Mouse (Mus musculus): Measurements from ENCODE around the gene Gsdmc3. TPM values are rescaled to one million over a fixed set of nuclear protein-coding genes. Genes with fewer than 3 reads are reported as not detected.
"Not testable (repeated sequence)": the region's sequence is repeated elsewhere in the genome, so short reads cannot be mapped to it uniquely, and the experiment has no call there.

Gsdmc3 gene
- not detected for total RNA-seq (2021)

DNA sequence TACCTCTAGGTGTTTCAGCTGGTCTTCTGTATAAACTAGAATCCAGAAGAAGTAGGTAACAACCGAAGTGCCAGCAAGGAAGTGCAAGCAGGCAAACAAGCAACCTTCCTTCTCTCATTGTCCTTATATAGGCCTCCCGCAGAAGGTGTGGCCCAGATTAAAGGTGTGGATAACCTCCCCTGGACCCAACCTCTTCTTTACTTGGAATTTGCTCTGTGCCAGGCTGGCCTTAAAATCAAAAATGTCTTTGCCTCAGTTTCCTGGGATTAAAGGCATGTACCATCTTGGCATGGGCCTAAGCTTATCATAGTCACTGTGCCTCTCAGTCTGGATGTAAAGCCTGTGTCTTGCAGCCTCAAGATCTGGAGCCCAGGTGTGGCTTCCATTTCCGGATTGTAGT, at the start of gene Gsdmc3:
Gsdmc3 (minus strand) TSS at position 101 of the 400 bp plus-strand sequence.
- DNase-seq; intact Hi-C loops (cut with DNase I): not testable (repeated sequence)

GRCm38 (mm10) chr15:63926201-63926600, 47.8 kb upstream of the Gsdmc3 start:
- intact Hi-C loops (cut with DNase I): no loop called here
- no peak for DNase-seq

GRCm38 (mm10) chr15:63924484-63924883, 46.1 kb upstream of the Gsdmc3 start:
- no peak for DNase-seq
- intact Hi-C loops (cut with DNase I): no loop called here

DNA sequence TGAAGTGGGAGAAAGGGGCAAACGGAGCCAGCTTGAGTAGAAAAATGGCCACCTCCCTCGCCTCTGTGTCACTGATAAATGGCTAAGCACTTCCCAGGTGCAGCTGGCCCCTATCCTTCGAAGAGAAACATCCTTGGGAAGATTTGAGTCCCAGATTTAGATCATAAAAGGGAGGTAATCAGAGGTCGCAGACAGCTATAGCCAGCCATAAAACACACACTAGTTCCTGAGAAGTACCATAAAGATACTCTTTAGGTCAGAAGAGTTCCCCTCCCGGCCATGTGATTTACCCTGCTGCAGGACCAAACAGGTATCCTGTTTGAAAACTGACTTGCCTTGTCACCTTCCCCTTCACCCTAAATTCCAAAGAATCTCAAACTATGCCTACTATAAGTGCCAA, 43.3 kb upstream of the Gsdmc3 start:
- DNase-seq; intact Hi-C loops (cut with DNase I): not testable (repeated sequence)

DNA sequence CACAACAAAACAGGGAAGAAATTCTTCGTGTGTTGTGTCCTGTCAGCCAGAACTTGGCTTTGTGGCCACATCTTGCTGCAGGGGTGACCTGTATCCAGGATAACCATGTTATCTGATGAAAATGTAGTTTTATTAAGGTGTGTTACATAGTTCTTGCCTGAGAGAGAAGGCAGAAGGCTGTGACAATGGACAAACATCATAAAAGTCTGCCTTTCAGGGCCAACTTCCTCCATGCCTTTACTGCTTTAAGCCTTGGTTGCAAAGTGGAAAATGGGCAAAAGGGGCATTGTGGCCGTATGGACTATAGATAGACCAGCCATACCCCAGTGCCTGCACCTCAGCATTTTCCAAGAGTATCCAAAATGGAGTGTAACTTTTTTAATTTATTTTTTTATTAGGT, 41.4 kb upstream of the Gsdmc3 start:
- DNase-seq; intact Hi-C loops (cut with DNase I): not testable (repeated sequence)

DNA sequence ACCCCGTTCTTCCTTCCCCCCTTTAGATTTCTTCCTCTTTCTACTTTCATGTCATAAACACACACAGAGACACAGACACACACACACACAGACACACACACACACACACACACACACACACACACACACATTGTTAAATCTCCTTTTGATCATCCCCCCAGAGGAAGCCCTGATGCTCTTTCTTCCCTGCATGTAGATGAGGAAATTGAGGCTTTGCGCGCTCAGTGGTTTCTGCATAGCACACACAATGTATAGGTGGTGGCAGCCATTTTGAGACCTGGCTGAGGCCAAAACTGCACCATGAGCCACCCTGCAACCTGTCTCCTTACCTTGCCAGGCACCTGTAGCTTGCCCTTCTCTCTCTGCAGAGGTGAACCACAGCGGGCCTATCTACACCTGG, 38.2 kb upstream of the Gsdmc3 start:
- DNase-seq; intact Hi-C loops (cut with DNase I): not testable (repeated sequence)

DNA sequence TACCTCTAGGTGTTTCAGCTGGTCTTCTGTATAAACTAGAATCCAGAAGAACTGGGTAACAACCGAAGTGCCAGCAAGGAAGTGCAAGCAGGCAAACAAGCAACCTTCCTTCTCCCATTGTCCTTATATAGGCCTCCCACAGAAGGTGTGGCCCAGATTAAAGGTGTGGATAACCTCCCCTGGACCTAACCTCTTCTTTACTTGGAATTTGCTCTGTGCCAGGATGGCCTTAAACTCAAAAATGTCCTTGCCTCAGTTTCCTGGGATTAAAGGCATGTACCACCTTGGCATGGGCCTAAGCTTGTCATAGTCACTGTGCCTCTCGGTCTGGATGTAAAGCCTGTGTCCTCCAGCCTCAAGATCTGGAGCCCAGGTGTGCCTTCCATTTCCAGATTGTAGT, 33.8 kb upstream of the Gsdmc3 start, which contains the start of gene Gsdmc4:
Gsdmc4 (minus strand) TSS at position 101 of the 400 bp plus-strand sequence.
- DNase-seq; intact Hi-C loops (cut with DNase I): not testable (repeated sequence)

- DNase-seq; intact Hi-C loops (cut with DNase I): not testable (repeated sequence)
Observed at GRCm38 (mm10) chr15:63909896-63910295, 31.5 kb upstream of the Gsdmc3 start.

DNA sequence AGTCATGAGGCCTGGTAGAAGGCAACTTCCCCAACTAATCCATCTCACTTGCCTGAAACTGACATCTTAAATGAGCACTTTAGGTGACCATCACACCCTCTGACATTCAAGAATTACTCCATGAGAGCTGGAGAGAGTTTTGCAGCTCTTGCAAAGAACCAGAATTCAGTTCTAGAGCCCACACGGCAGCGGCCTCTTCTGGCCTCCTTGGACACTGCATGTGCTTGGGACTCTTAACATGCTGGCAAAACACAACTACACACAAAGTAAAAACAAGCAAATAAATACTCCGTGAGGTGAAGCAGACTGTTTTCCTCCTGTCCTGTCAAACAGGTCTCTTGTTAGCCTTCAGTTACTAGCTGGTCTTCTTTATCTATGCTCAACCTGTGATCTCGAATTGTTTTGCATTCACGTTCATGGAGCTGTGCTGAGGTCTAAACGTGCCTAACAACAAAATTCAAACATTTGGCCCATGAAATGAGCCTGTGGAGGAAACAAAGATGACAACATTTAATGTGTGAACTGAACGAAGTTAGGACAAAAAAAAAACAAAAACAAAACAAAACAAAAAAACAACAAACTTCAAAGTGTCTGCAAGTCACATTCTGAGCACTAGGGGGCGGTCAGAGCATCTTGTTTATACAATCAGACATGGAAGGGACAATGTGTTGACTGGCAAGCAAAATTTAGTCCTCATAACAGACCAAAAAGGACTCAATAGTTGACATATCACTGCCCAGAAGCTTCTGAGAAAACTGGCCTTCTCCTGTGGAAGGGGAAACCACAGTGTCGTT, 17.4 kb upstream of the Gsdmc3 start:
- DNase-seq; intact Hi-C loops (cut with DNase I): not testable (repeated sequence)

GRCm38 (mm10) chr15:63888440-63888839, 10.1 kb upstream of the Gsdmc3 start:
- DNase-seq; intact Hi-C loops (cut with DNase I): not testable (repeated sequence)

GRCm38 (mm10) chr15:63887949-63888348, 9.6 kb upstream of the Gsdmc3 start:
- intact Hi-C loops (cut with DNase I); DNase-seq: not testable (repeated sequence)

DNA sequence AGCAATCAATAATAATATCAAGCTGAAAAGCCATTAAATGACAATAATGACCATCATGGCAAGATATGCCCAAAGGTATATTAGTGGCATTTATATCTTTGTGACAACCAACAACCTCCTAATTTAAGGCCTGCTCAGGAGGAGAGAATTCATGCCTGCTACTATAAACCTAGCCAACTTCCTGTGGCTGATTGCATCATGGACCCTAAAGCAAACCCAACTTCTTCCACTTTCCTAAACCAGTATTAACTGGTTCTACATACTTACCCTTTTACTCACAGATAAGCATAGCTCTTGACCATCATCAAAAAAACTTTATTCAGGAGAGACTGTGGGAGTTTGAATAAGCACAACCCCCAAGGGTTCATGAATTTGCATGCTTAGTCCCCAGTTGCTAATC, 2.2 kb downstream of the Gsdmc3 start:
- DNase-seq; intact Hi-C loops (cut with DNase I): not testable (repeated sequence)

DNA sequence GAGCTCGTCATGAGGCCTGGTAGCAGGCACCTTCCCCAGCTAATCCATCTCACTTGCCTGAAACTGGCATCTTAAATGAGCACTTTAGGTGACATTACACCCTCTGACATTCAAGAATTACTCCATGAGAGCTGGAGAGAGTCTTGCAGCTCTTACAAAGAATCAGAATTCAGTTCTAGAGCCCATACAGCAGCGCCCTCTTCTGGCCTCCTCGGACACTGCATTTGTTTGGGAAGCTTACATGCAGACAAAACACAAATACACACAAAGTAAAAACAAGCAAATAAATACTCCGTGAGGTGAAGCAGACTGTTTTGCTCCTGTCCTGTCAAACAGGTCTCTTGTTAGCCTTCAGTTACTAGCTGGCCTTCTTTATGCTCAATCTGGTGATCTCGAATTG, 16.4 kb downstream of the Gsdmc3 start:
- intact Hi-C loops (cut with DNase I); DNase-seq: not testable (repeated sequence)

Other genes with a start within 250 kb of the Gsdmc3 start
- not detected for gene Gsdmc2, start 33.4 kb downstream of the Gsdmc3 start, total RNA-seq (2021)
- gene Gsdmc4, start 33.7 kb upstream of the Gsdmc3 start, total RNA-seq (2021): not detected
- 100 to 1,000 TPM; 238 to 248 TPM for gene Fam49b, start 181.9 kb upstream of the Gsdmc3 start, total RNA-seq (2021)